Mouse (Mus musculus): ENCODE measurements at regions not wholly inside any gene's neighbourhood (a gene's known extent, or its start where the extent isn't known, plus 50 kb on each side); places are given as distances from the start of the nearest gene placed in this dataset.

DNA sequence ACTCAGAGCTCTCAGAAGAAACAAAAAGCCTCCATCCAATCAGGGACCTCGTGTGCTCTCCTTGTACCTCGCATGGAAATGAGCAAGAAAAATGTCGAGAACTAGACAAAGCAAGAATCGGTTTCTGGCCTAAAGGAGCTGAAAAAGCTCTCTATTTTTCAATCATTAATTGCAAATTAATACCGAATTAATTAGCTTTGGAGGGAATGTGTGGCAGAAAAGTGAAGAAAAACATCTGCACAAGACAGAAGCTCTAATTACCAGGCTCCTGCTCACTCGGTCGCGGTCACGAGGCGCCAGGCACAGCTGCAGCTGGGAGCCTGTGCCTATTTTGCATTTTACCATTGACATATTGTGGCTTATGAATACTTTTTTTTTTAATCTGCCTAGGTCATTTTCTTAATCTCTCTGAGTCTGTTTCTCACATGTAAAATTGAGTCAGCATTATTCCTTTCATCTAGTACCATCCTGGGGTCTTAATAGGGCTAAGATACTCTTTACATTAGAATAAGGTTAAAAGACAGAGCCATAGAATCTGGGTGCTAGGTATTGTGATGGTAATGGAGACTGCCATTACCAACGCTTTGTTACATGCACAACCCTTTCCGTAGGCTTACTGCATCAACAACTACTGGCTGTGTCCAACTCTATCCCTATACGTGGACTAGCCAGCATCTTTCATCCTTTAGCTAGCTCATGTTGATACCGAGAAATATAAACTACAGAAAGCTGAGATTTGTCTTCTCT is 109.8 kb upstream of the Zc3h12c start:
- Histone ChIP-seq H3K27me3 (ENCODE audit: control insufficient read depth, insufficient read depth, low read length) (no peaks in the 10 kb centered on the region), H3K4me2 (ENCODE audit: low read depth, low read length) (no peak overlapping the region), H3K36me3 (ENCODE audit: control insufficient read depth, insufficient read depth, low read length) (no peaks in the 10 kb centered on the region), H3K9me3 (ENCODE audit: control insufficient read depth, low read length) (no peaks in the 10 kb centered on the region), H3K4me3 (ENCODE audit: low read depth, low read length) (no peak overlapping the region), H3K4me1 (ENCODE audit: control insufficient read depth, insufficient read depth, low read length) (peaks cover 4% of the 10 kb centered on the region; the same call in 1 of the 2 replicates), H3K9ac (replicated peaks; ENCODE audit: low read depth, low read length) (no peak overlapping the region), H3K27ac (ENCODE audit: low read depth, low read length) (no peak overlapping the region)
- 0 out of 2 replicates have a peak, but pooled peaks have one; percentile 66 for ATAC-seq (ENCODE audit: low read depth)
- 13% methylated on average over 14 of the region's 14 CpGs for WGBS

DNA sequence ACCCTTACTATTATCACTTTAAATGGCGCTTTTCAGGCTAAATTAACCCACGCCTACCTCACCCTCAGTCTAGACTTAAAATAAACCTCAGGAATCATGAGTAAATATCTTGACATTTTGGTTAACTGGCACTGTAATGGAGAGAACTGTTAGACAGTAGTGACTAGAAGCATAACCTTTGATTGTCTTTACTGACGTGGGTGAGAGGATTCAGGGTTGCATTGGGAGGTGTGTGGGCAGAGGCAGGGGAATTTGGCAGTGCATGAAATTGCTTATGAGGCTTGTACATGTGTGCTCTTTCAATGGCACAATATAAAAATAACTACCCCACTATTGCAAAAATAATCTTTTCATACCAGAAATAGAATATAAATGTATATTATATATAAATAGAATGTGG is 105.6 kb upstream of the Zc3h12c start:
- Histone ChIP-seq H3K9me3 (ENCODE audit: control insufficient read depth, low read length) (no peaks in the 10 kb centered on the region), H3K36me3 (ENCODE audit: control insufficient read depth, insufficient read depth, low read length) (no peaks in the 10 kb centered on the region), H3K27ac (ENCODE audit: low read depth, low read length) (no peak overlapping the region), H3K9ac (replicated peaks; ENCODE audit: low read depth, low read length) (no peak overlapping the region), H3K27me3 (ENCODE audit: control insufficient read depth, insufficient read depth, low read length) (no peaks in the 10 kb centered on the region), H3K4me1 (ENCODE audit: control insufficient read depth, insufficient read depth, low read length) (peaks cover 4% of the 10 kb centered on the region; the same call in 1 of the 2 replicates), H3K4me2 (ENCODE audit: low read depth, low read length) (no peak overlapping the region), H3K4me3 (ENCODE audit: low read depth, low read length) (no peak overlapping the region)
- 76% methylated on average over 3 of the region's 3 CpGs for WGBS
- no peak for ATAC-seq (ENCODE audit: low read depth)

DNA sequence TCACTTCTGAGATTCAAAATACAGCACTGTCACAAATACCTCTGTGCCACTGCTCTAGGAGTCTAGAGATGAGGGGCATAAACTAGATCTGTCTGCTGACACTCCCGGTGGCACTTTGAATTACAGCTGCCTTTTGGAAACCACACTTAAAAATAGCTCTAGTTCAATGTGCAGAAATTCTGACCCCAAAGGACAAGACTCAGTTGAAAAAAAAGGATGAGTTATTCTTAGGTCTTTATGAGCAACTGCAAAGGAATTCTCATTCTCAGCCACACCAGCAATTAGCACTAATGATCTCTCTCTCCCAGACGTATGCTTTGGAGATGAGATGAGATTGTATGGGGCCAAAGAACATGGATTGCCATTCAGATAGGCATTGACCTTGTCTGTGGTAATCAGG is 104.3 kb upstream of the Zc3h12c start:
- H3K27ac ChIP-seq (ENCODE audit: low read depth, low read length) = no peak overlapping the region
- H3K9ac ChIP-seq (replicated peaks; ENCODE audit: low read depth, low read length) = no peak overlapping the region
- H3K27me3 ChIP-seq (ENCODE audit: control insufficient read depth, insufficient read depth, low read length) = no peaks in the 10 kb centered on the region
- WGBS = 70% methylated on average over 2 of the region's 2 CpGs
- H3K9me3 ChIP-seq (ENCODE audit: control insufficient read depth, low read length) = no peaks in the 10 kb centered on the region
- no peaks in the 10 kb centered on the region for H3K36me3 ChIP-seq (ENCODE audit: control insufficient read depth, insufficient read depth, low read length)
- no peak overlapping the region for H3K4me3 ChIP-seq (ENCODE audit: low read depth, low read length)
- no peaks in the 10 kb centered on the region for H3K4me1 ChIP-seq (ENCODE audit: control insufficient read depth, insufficient read depth, low read length)
- H3K4me2 ChIP-seq (ENCODE audit: low read depth, low read length) = no peak overlapping the region
- no peak for ATAC-seq (ENCODE audit: low read depth)

DNA sequence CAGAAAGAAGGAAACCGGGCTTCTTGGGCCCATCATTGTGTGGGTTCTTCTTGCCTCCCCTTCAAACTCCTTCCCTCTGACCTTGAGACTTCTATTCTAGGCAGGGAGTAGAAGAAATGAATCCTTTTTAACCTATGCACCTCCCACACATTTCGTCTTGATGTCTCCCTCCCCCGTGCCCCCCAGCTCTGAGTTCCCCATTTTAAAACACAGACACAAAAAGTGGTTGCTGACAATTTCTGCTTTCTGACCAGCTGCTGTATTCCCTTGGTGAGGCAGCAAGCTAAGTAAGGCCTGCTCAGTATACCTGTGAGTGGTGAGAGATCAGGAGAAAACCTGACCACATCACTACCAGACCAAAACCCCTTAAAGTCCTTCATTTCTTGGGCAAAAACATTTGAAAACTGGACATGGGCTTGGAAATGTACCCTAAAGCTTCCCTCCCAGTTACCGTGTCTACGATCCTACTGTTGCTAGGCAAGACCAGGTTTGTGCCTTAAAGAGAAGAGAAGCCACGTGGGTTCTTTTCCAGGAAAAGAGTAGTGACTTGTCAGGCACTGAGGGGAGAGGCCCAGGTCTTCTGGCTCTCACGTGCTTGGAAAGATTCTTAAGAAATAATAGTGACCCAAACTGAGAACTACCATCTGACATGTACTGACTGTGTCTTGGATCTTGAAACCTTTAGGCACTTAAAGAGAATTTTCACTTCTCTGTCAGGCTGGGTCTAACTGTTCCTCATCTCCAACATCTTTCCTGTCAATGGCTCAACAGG is 103.2 kb upstream of the Zc3h12c start:
- H3K9me3 ChIP-seq (ENCODE audit: control insufficient read depth, low read length) = no peaks in the 10 kb centered on the region
- H3K4me2 ChIP-seq (ENCODE audit: low read depth, low read length) = no peak overlapping the region
- H3K9ac ChIP-seq (replicated peaks; ENCODE audit: low read depth, low read length) = no peak overlapping the region
- no peak for ATAC-seq (ENCODE audit: low read depth)
- H3K4me1 ChIP-seq (ENCODE audit: control insufficient read depth, insufficient read depth, low read length) = no peaks in the 10 kb centered on the region
- H3K27ac ChIP-seq (ENCODE audit: low read depth, low read length) = no peak overlapping the region
- 89% methylated on average over 7 of the region's 7 CpGs for WGBS
- no peak overlapping the region for H3K4me3 ChIP-seq (ENCODE audit: low read depth, low read length)
- H3K36me3 ChIP-seq (ENCODE audit: control insufficient read depth, insufficient read depth, low read length) = no peaks in the 10 kb centered on the region
- no peaks in the 10 kb centered on the region for H3K27me3 ChIP-seq (ENCODE audit: control insufficient read depth, insufficient read depth, low read length)

DNA sequence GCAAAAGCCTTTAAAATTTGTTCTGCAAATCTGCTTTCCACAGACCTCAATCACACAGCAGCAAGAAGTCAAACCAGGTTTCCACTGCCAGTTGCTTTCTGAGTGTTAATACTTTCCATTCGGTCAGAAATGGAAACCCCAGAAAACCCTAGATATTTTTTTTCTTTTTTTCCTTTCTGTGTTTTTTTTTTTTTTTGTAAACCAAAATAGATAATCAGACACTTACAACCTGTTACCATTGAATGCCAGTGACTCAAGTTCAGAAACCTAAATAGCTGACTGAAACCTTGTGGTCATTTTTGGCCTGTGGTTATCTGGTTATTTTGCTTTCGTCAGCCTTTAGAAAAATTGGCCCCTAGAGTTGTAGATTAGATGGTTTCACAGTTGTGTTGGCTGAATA is 93.2 kb upstream of the Zc3h12c start:
- H3K4me3 ChIP-seq (ENCODE audit: low read depth, low read length) = no peak overlapping the region
- H3K27me3 ChIP-seq (ENCODE audit: control insufficient read depth, insufficient read depth, low read length) = no peaks in the 10 kb centered on the region
- H3K9me3 ChIP-seq (ENCODE audit: control insufficient read depth, low read length) = no peaks in the 10 kb centered on the region
- no peaks in the 10 kb centered on the region for H3K36me3 ChIP-seq (ENCODE audit: control insufficient read depth, insufficient read depth, low read length)
- H3K9ac ChIP-seq (replicated peaks; ENCODE audit: low read depth, low read length) = no peak overlapping the region
- H3K27ac ChIP-seq (ENCODE audit: low read depth, low read length) = no peak overlapping the region
- no peaks in the 10 kb centered on the region for H3K4me1 ChIP-seq (ENCODE audit: control insufficient read depth, insufficient read depth, low read length)
- no peak overlapping the region for H3K4me2 ChIP-seq (ENCODE audit: low read depth, low read length)
- no peak for ATAC-seq (ENCODE audit: low read depth)
- WGBS = 91% methylated on average over 2 of the region's 2 CpGs

DNA sequence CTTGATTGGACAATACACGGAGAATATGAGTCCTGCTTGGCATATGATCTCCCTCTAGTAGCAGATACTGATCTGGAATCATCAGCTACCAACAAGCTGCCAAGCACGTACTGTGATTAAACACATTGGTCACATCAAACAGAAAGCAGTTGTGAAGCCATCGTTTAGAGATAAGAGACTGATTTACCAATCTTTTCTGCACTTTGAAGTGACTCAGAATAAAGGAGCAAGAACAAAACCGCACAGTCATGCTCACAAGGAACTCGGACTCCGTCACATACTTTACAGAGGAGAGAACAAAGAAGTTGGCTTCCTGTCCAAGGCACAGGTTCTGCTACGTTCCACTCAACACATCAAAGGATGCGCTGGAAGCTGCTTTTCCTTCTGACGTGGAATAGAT is 91.1 kb upstream of the Zc3h12c start:
- Histone ChIP-seq H3K9ac (replicated peaks; ENCODE audit: low read depth, low read length) (no peak overlapping the region), H3K36me3 (ENCODE audit: control insufficient read depth, insufficient read depth, low read length) (no peaks in the 10 kb centered on the region), H3K9me3 (ENCODE audit: control insufficient read depth, low read length) (no peaks in the 10 kb centered on the region), H3K4me2 (ENCODE audit: low read depth, low read length) (no peak overlapping the region), H3K27me3 (ENCODE audit: control insufficient read depth, insufficient read depth, low read length) (no peaks in the 10 kb centered on the region), H3K4me3 (ENCODE audit: low read depth, low read length) (no peak overlapping the region), H3K4me1 (ENCODE audit: control insufficient read depth, insufficient read depth, low read length) (no peaks in the 10 kb centered on the region), H3K27ac (ENCODE audit: low read depth, low read length) (no peak overlapping the region)
- 77% methylated on average over 9 of the region's 9 CpGs for WGBS
- no peak for ATAC-seq (ENCODE audit: low read depth)

DNA sequence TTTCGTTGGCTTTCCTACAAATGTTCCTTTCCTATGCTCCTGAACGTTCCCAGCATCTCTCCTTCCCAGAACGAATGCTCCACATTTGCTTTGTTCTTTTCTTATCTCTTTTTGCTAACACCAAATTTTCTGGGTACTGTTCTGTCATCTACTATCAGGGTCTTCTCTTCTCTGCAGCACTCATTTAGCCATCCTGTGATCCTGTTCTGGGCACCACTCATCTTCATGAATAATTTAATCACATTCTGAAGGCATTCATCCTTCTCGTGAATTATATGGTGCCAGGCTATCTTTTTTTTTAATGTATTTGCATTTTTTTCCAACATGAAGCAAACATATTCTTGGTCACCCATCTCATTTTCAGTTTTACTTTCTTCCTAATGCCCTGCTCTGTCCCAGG is 87.3 kb upstream of the Zc3h12c start:
- no peaks in the 10 kb centered on the region for H3K9me3 ChIP-seq (ENCODE audit: control insufficient read depth, low read length)
- no peak overlapping the region for H3K9ac ChIP-seq (replicated peaks; ENCODE audit: low read depth, low read length)
- 67% methylated on average over 4 of the region's 4 CpGs for WGBS
- H3K27ac ChIP-seq (ENCODE audit: low read depth, low read length) = no peak overlapping the region
- ATAC-seq (ENCODE audit: low read depth) = no peak
- H3K4me2 ChIP-seq (ENCODE audit: low read depth, low read length) = no peak overlapping the region
- no peaks in the 10 kb centered on the region for H3K36me3 ChIP-seq (ENCODE audit: control insufficient read depth, insufficient read depth, low read length)
- H3K4me1 ChIP-seq (ENCODE audit: control insufficient read depth, insufficient read depth, low read length) = no peaks in the 10 kb centered on the region
- H3K27me3 ChIP-seq (ENCODE audit: control insufficient read depth, insufficient read depth, low read length) = no peaks in the 10 kb centered on the region
- H3K4me3 ChIP-seq (ENCODE audit: low read depth, low read length) = no peak overlapping the region

DNA sequence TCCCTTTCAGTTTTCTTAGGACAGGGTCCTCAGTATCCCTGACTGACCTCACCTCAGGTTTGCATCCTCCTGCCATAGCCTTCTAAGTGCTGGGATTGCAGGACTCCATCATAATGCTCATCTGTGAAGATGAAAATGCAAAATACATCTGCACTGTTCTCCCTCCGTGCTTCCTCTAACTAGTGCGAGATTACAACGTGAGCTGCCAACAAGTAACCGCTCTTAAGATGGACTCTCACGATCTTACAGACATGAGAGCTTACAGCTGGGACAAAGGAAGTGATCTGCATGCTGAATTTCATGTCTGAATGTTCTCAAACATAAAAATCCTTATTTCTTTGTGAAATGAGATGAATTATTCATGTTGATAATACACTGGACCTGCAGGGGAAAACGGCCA is 86.1 kb upstream of the Zc3h12c start:
- no peaks in the 10 kb centered on the region for H3K27me3 ChIP-seq (ENCODE audit: control insufficient read depth, insufficient read depth, low read length)
- H3K4me1 ChIP-seq (ENCODE audit: control insufficient read depth, insufficient read depth, low read length) = no peaks in the 10 kb centered on the region
- 64% methylated on average over 6 of the region's 6 CpGs for WGBS
- H3K36me3 ChIP-seq (ENCODE audit: control insufficient read depth, insufficient read depth, low read length) = no peaks in the 10 kb centered on the region
- no peak overlapping the region for H3K27ac ChIP-seq (ENCODE audit: low read depth, low read length)
- no peak overlapping the region for H3K4me3 ChIP-seq (ENCODE audit: low read depth, low read length)
- H3K9ac ChIP-seq (replicated peaks; ENCODE audit: low read depth, low read length) = no peak overlapping the region
- no peaks in the 10 kb centered on the region for H3K9me3 ChIP-seq (ENCODE audit: control insufficient read depth, low read length)
- no peak overlapping the region for H3K4me2 ChIP-seq (ENCODE audit: low read depth, low read length)
- ATAC-seq (ENCODE audit: low read depth) = no peak

DNA sequence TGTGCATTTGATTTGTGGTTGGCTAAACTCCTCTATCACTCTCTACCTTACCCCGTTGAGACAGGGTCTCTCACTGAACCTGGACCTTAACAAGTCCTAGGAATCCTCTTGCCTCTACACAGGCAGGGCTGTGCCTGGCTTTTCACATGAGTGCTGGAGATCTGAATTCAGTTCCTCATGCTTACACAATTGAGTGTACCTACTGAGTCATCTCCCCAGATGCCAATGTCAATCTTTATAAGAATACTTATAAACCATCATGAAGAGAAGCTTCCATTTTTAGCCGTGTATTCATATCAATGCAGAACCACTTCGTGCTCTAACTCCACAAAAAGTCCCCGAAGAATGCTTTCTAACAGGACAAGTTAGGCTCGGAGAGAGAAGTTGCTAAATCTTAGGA is 83.1 kb upstream of the Zc3h12c start:
- Histone ChIP-seq H3K4me2 (ENCODE audit: low read depth, low read length) (no peak overlapping the region), H3K36me3 (ENCODE audit: control insufficient read depth, insufficient read depth, low read length) (no peaks in the 10 kb centered on the region), H3K27ac (ENCODE audit: low read depth, low read length) (no peak overlapping the region), H3K4me1 (ENCODE audit: control insufficient read depth, insufficient read depth, low read length) (no peaks in the 10 kb centered on the region), H3K27me3 (ENCODE audit: control insufficient read depth, insufficient read depth, low read length) (no peaks in the 10 kb centered on the region), H3K4me3 (ENCODE audit: low read depth, low read length) (no peak overlapping the region), H3K9me3 (ENCODE audit: control insufficient read depth, low read length) (no peaks in the 10 kb centered on the region), H3K9ac (replicated peaks; ENCODE audit: low read depth, low read length) (no peak overlapping the region)
- no peak for ATAC-seq (ENCODE audit: low read depth)
- 92% methylated on average over 5 of the region's 5 CpGs for whole genome bisulfite sequencing

All from neural tube, embryonic 14.5 days (tissue).